Comparison of ENCODE assay signal across 8 mouse cellular contexts in genomic region chr5:115844368-115844765, GRCm38 (mm10). TPM values are rescaled to one million over a fixed set of nuclear protein-coding genes. Genes with fewer than 3 reads are reported as not detected.
DNase-seq lines count a peak whose midpoint lies in the region; ATAC-seq and TF ChIP-seq lines count a peak whose summit lies in the region.

No protein-coding gene starts in this region.

- peak overlapping the region; percentile 98 for H3K4me2 ChIP-seq in hindbrain, embryonic 13.5 days

- peaks cover 13% of the 10 kb centered on the region for H3K9me3 ChIP-seq in G1E (replicated peaks)
- no peaks in the 10 kb centered on the region for H3K9me3 ChIP-seq in hindbrain, embryonic 13.5 days

- TF ChIP-seq EP300 in heart, adult 2 months (IDR thresholded peaks at IDR 0.05; ENCODE audit: insufficient read depth, low read depth, low read length): no peak

- ATAC-seq in G1E (ENCODE audit: extremely low read depth, insufficient number of reproducible peaks, low FRiP score, poor library complexity, severe bottlenecking): no peak
- 0 out of 2 replicates have a peak, but pooled peaks have one; percentile 3 for ATAC-seq in hindbrain, embryonic 13.5 days (ENCODE audit: low FRiP score)

- TF ChIP-seq POLR2A in heart, adult 2 months (IDR thresholded peaks at IDR 0.05; ENCODE audit: insufficient read depth, low read depth, low read length): no peak

- peak overlapping the region; percentile 43 for H3K9ac ChIP-seq in heart, adult 2 months (ENCODE audit: low read depth, low read length)
- peak overlapping the region; percentile 66 for H3K9ac ChIP-seq in hindbrain, embryonic 13.5 days

- peak overlapping the region; percentile 60 for H3K4me3 ChIP-seq in heart, adult 2 months
- H3K4me3 ChIP-seq in G1E (ENCODE audit: low read depth, low read length): peak overlapping the region; percentile 90
- peak overlapping the region; percentile 56 for H3K4me3 ChIP-seq in hindbrain, embryonic 13.5 days

- no peak for DNase-seq in heart, adult 2 months
- DNase-seq in heart, postnatal 10 days: no peak
- DNase-seq in G1E (ENCODE audit: low spot score): no peak
- DNase-seq in lung, postnatal 36 days: peak; percentile 74
- DNase-seq in right cerebral cortex, postnatal 36 days (ENCODE audit: low spot score in 2 of 2): no peak
- no peak for DNase-seq in right cerebral cortex, adult 18-20 months
- DNase-seq in adrenal gland, postnatal 25 days: no peak

- intact Hi-C loops in heart, adult 2 months (cut with DNase I): no loop called here
- intact Hi-C loops in heart, postnatal 10 days (cut with DNase I): no loop called here

- no peaks in the 10 kb centered on the region for H3K79me2 ChIP-seq in heart, adult 2 months (replicated peaks; ENCODE audit: control insufficient read depth, insufficient read depth, low read length)

- H3K27me3 ChIP-seq in heart, adult 2 months (ENCODE audit: control insufficient read depth, insufficient read depth, low read length): no peaks in the 10 kb centered on the region
- H3K27me3 ChIP-seq in G1E (ENCODE audit: insufficient read depth, low read length): no peaks in the 10 kb centered on the region
- no peaks in the 10 kb centered on the region for H3K27me3 ChIP-seq in hindbrain, embryonic 13.5 days

- no peak for TF ChIP-seq CTCF in heart, adult 2 months (IDR thresholded peaks at IDR 0.05)
- TF ChIP-seq CTCF in G1E (IDR thresholded peaks at IDR 0.05; ENCODE audit: low read depth, low read length): no peak

- no peaks in the 10 kb centered on the region for H3K36me3 ChIP-seq in heart, adult 2 months (ENCODE audit: control insufficient read depth, insufficient read depth, low read length)
- peaks cover 35% of the 10 kb centered on the region for H3K36me3 ChIP-seq in G1E (replicated peaks)
- no peaks in the 10 kb centered on the region for H3K36me3 ChIP-seq in hindbrain, embryonic 13.5 days

- H3K27ac ChIP-seq in heart, adult 2 months: no peak overlapping the region
- H3K27ac ChIP-seq in hindbrain, embryonic 13.5 days: no peak overlapping the region

- peaks cover 4% of the 10 kb centered on the region for H3K4me1 ChIP-seq in heart, adult 2 months (ENCODE audit: control insufficient read depth, insufficient read depth, low read length)
- peaks cover 76% of the 10 kb centered on the region for H3K4me1 ChIP-seq in G1E (ENCODE audit: insufficient read depth, low read depth, low read length)
- H3K4me1 ChIP-seq in hindbrain, embryonic 13.5 days (replicated peaks): peaks cover 27% of the 10 kb centered on the region

- WGBS in heart, adult 2 months: 3% methylated on average over 12 of the region's 12 CpGs
- WGBS in hindbrain, embryonic 13.5 days: 4% methylated on average over 12 of the region's 12 CpGs

RNA-seq across cellular contexts. Expression of gene Cit, which starts 0.7 kb away (rescaled TPM):
- total RNA-seq in heart, adult 2 months (2021): under 1 TPM; 0.73 to 0.97 TPM
- 0.74 and 0.88 TPM in 2 replicates for polyA plus RNA-seq in heart, adult 2 months (2012; rRNA removed)
- 1 to 10 TPM; 9.6 to 9.8 TPM for total RNA-seq in heart, postnatal 10 days (2021)
- total RNA-seq in G1E (2014; fragmentation: Nextera tagmentation) (99.7 and 126 TPM in 2 replicates), G1E (2017) (38.9 and 44.1 TPM in 2 replicates)
- polyA plus RNA-seq in G1E (2012): 56.4 and 69.8 TPM in 2 replicates
- polyA plus RNA-seq in hindbrain, embryonic 13.5 days (2015; fragmentation: Nextera tagmentation; extraction: Ambion mirVana): 16.3 and 17.7 TPM in 2 replicates
- 8.4 and 10.1 TPM in 2 replicates for total RNA-seq in adrenal gland, postnatal 25 days (2021)
